Mouse (Mus musculus): Measurements from ENCODE around the gene Kank2. TPM values are rescaled to one million over a fixed set of nuclear protein-coding genes. Genes with fewer than 3 reads are reported as not detected.

The Kank2 gene
- polyA plus RNA-seq, 1 experiment from 2014 or later: 9.9 TPM

- H3K9ac ChIP-seq (replicated peaks): no peak overlapping the region
- no peaks in the 10 kb centered on the region for H3K27me3 ChIP-seq
- 96% methylated on average over 10 of the region's 10 CpGs for WGBS
- no peak for ATAC-seq (ENCODE audit: low FRiP score, low read depth)
- no peak overlapping the region for H3K4me3 ChIP-seq
- peaks cover 94% of the 10 kb centered on the region for H3K36me3 ChIP-seq
- H3K9me3 ChIP-seq: no peaks in the 10 kb centered on the region
- H3K27ac ChIP-seq (replicated peaks): no peak overlapping the region
- H3K4me2 ChIP-seq (replicated peaks): no peak overlapping the region
- H3K4me1 ChIP-seq: no peaks in the 10 kb centered on the region
Measured at GRCm38 (mm10) chr9:21737188-21737587, 61.4 kb downstream of the Kank2 start.

GRCm38 (mm10) chr9:21736580-21736979 is 62.0 kb downstream of the Kank2 start:
- no peak overlapping the region for H3K4me2 ChIP-seq (replicated peaks)
- 93% methylated on average over 3 of the region's 3 CpGs for WGBS
- no peaks in the 10 kb centered on the region for H3K9me3 ChIP-seq
- no peak for ATAC-seq (ENCODE audit: low FRiP score, low read depth)
- H3K36me3 ChIP-seq: peaks cover 94% of the 10 kb centered on the region
- H3K27me3 ChIP-seq: no peaks in the 10 kb centered on the region
- no peak overlapping the region for H3K9ac ChIP-seq (replicated peaks)
- H3K4me1 ChIP-seq: no peaks in the 10 kb centered on the region
- no peak overlapping the region for H3K27ac ChIP-seq (replicated peaks)
- no peak overlapping the region for H3K4me3 ChIP-seq

- H3K4me3 ChIP-seq: no peak overlapping the region
- no peaks in the 10 kb centered on the region for H3K9me3 ChIP-seq
- H3K9ac ChIP-seq (replicated peaks): no peak overlapping the region
- H3K27me3 ChIP-seq: no peaks in the 10 kb centered on the region
- ATAC-seq (ENCODE audit: low FRiP score, low read depth): no peak
- H3K4me1 ChIP-seq: no peaks in the 10 kb centered on the region
- no peak overlapping the region for H3K4me2 ChIP-seq (replicated peaks)
- WGBS: 91% methylated on average over 14 of the region's 14 CpGs
- peaks cover 92% of the 10 kb centered on the region for H3K36me3 ChIP-seq
- H3K27ac ChIP-seq (replicated peaks): no peak overlapping the region
Measured at GRCm38 (mm10) chr9:21735126-21735525, 63.4 kb downstream of the Kank2 start.

GRCm38 (mm10) chr9:21733989-21734388 is 64.6 kb downstream of the Kank2 start:
- Histone ChIP-seq H3K36me3 (peaks cover 86% of the 10 kb centered on the region), H3K4me1 (no peaks in the 10 kb centered on the region; the same call in 1 of the 2 replicates), H3K9me3 (no peaks in the 10 kb centered on the region), H3K4me2 (replicated peaks) (no peak overlapping the region), H3K9ac (replicated peaks) (no peak overlapping the region), H3K4me3 (no peak overlapping the region), H3K27me3 (no peaks in the 10 kb centered on the region), H3K27ac (replicated peaks) (no peak overlapping the region)
- no peak for ATAC-seq (ENCODE audit: low FRiP score, low read depth)
- WGBS: 98% methylated on average over 7 of the region's 7 CpGs

- ATAC-seq (ENCODE audit: low FRiP score, low read depth): no peak
- Histone ChIP-seq H3K4me3 (no peak overlapping the region), H3K36me3 (peaks cover 84% of the 10 kb centered on the region), H3K4me1 (no peaks in the 10 kb centered on the region; the same call in 1 of the 2 replicates), H3K27me3 (no peaks in the 10 kb centered on the region), H3K4me2 (replicated peaks) (no peak overlapping the region), H3K9me3 (no peaks in the 10 kb centered on the region), H3K27ac (replicated peaks) (no peak overlapping the region), H3K9ac (replicated peaks) (no peak overlapping the region)
- WGBS: 88% methylated on average over 17 of the region's 17 CpGs
Measured at GRCm38 (mm10) chr9:21733446-21733845, 65.1 kb downstream of the Kank2 start.

- Histone ChIP-seq H3K27me3 (no peaks in the 10 kb centered on the region), H3K4me2 (replicated peaks) (no peak overlapping the region), H3K9me3 (no peaks in the 10 kb centered on the region), H3K4me1 (no peaks in the 10 kb centered on the region; the same call in 1 of the 2 replicates), H3K9ac (replicated peaks) (no peak overlapping the region), H3K27ac (replicated peaks) (no peak overlapping the region), H3K4me3 (no peak overlapping the region), H3K36me3 (peaks cover 80% of the 10 kb centered on the region)
- 94% methylated on average over 9 of the region's 9 CpGs for WGBS
- ATAC-seq (ENCODE audit: low FRiP score, low read depth): no peak
Measured at GRCm38 (mm10) chr9:21732288-21732687, 66.3 kb downstream of the Kank2 start.

- no peak for ATAC-seq (ENCODE audit: low FRiP score, low read depth)
- Histone ChIP-seq H3K27ac (replicated peaks) (no peak overlapping the region), H3K9ac (replicated peaks) (no peak overlapping the region), H3K27me3 (no peaks in the 10 kb centered on the region), H3K4me3 (no peak overlapping the region), H3K36me3 (peaks cover 64% of the 10 kb centered on the region), H3K4me1 (peaks cover 22% of the 10 kb centered on the region), H3K4me2 (replicated peaks) (no peak overlapping the region), H3K9me3 (no peaks in the 10 kb centered on the region)
- whole genome bisulfite sequencing: 90% methylated on average over 7 of the region's 7 CpGs
Measured at GRCm38 (mm10) chr9:21729264-21729663, 69.3 kb downstream of the Kank2 start.

GRCm38 (mm10) chr9:21728261-21728832 is 70.2 kb downstream of the Kank2 start:
- no peak overlapping the region for H3K27ac ChIP-seq (replicated peaks)
- WGBS: 93% methylated on average over 10 of the region's 10 CpGs
- no peaks in the 10 kb centered on the region for H3K27me3 ChIP-seq
- no peak overlapping the region for H3K4me2 ChIP-seq (replicated peaks)
- H3K36me3 ChIP-seq: peaks cover 55% of the 10 kb centered on the region
- no peak overlapping the region for H3K9ac ChIP-seq (replicated peaks)
- no peak for ATAC-seq (ENCODE audit: low FRiP score, low read depth)
- no peak overlapping the region for H3K4me3 ChIP-seq
- H3K4me1 ChIP-seq: peaks cover 22% of the 10 kb centered on the region
- H3K9me3 ChIP-seq: no peaks in the 10 kb centered on the region

- peak overlapping the region; percentile 4; the same call in 1 of the 2 replicates for H3K27ac ChIP-seq (replicated peaks)
- H3K36me3 ChIP-seq: peaks cover 36% of the 10 kb centered on the region
- no peak overlapping the region for H3K9ac ChIP-seq (replicated peaks)
- H3K4me3 ChIP-seq: no peak overlapping the region
- H3K27me3 ChIP-seq: no peaks in the 10 kb centered on the region
- no peak for ATAC-seq (ENCODE audit: low FRiP score, low read depth)
- 79% methylated on average over 14 of the region's 14 CpGs for whole genome bisulfite sequencing
- no peaks in the 10 kb centered on the region for H3K9me3 ChIP-seq
- H3K4me2 ChIP-seq (replicated peaks): peak overlapping the region; percentile 24
- H3K4me1 ChIP-seq: peaks cover 27% of the 10 kb centered on the region
Measured at GRCm38 (mm10) chr9:21726218-21726975, 72.1 kb downstream of the Kank2 start.

GRCm38 (mm10) chr9:21725224-21726121 is 73.1 kb downstream of the Kank2 start:
- WGBS: 85% methylated on average over 23 of the region's 23 CpGs
- peak overlapping the region; percentile 79 for H3K4me2 ChIP-seq (replicated peaks)
- ATAC-seq (ENCODE audit: low FRiP score, low read depth): no peak
- peak overlapping the region; percentile 80; the same call in 1 of the 2 replicates for H3K4me3 ChIP-seq
- no peaks in the 10 kb centered on the region for H3K27me3 ChIP-seq
- H3K4me1 ChIP-seq: peaks cover 27% of the 10 kb centered on the region
- H3K9ac ChIP-seq (replicated peaks): peak overlapping the region; percentile 65; the same call in 1 of the 2 replicates
- H3K36me3 ChIP-seq: peaks cover 30% of the 10 kb centered on the region
- no peaks in the 10 kb centered on the region for H3K9me3 ChIP-seq
- peak overlapping the region; percentile 4; the same call in 1 of the 2 replicates for H3K27ac ChIP-seq (replicated peaks)

- WGBS: 0% methylated on average over 18 of the region's 18 CpGs
- H3K27ac ChIP-seq (replicated peaks): peak overlapping the region; percentile 95
- peak; percentile 95 for ATAC-seq (ENCODE audit: low FRiP score, low read depth)
- peak overlapping the region; percentile 80 for H3K4me3 ChIP-seq
- no peaks in the 10 kb centered on the region for H3K27me3 ChIP-seq
- H3K9me3 ChIP-seq: no peaks in the 10 kb centered on the region
- H3K36me3 ChIP-seq: peaks cover 24% of the 10 kb centered on the region
- peak overlapping the region; percentile 69 for H3K9ac ChIP-seq (replicated peaks)
- peak overlapping the region; percentile 79 for H3K4me2 ChIP-seq (replicated peaks)
- peaks cover 27% of the 10 kb centered on the region for H3K4me1 ChIP-seq
Measured at GRCm38 (mm10) chr9:21724147-21724536, 74.4 kb downstream of the Kank2 start.
